Mouse (Mus musculus) neural tube, embryonic 11.5 days (tissue): ENCODE measurements around the gene Macrod2. TPM values are rescaled to one million over a fixed set of nuclear protein-coding genes. Genes with fewer than 3 reads are reported as not detected.

Experiments used
- ATAC-seq: fragments of 200-750 bp; cut with Nextera tagmentation; 2 replicates; pipeline ENCODE4 v1.8.0; 2017; ENCODE audit warnings: moderate number of reproducible peaks, mild to moderate bottlenecking, moderate TSS enrichment, moderate library complexity; ENCODE audit not compliant: insufficient read depth, low FRiP score, low TSS enrichment
- DNase-seq: peaks from one replicate; pipeline ENCODE4 v3.0.0-alpha.2; 2015; ENCODE audit warnings: low spot score
- H3K27ac ChIP-seq: fragments of 300-500 bp; sonication (generic); 2 replicates; pipeline ENCODE4 v1.5.1; 2014; ENCODE audit warnings: low read depth, mild to moderate bottlenecking, low read length
- H3K27me3 ChIP-seq: fragments of 300-500 bp; sonication (generic); 2 replicates; pipeline ENCODE4 v1.6.1; 2014; ENCODE audit warnings: mild to moderate bottlenecking, low read length, mixed read lengths; ENCODE audit not compliant: control insufficient read depth, insufficient read depth
- H3K36me3 ChIP-seq: fragments of 300-500 bp; sonication (generic); 2 replicates; pipeline ENCODE4 v1.6.1; 2014; ENCODE audit warnings: mild to moderate bottlenecking, low read length, moderate library complexity, mixed read lengths; ENCODE audit not compliant: control insufficient read depth, insufficient read depth
- H3K4me1 ChIP-seq: fragments of 300-500 bp; sonication (generic); 2 replicates; pipeline ENCODE4 v1.6.1; 2014; ENCODE audit warnings: low read length, mixed read lengths; ENCODE audit not compliant: control insufficient read depth, insufficient read depth
- H3K4me2 ChIP-seq: fragments of 300-500 bp; sonication (generic); 2 replicates; pipeline ENCODE4 v1.6.1; 2014; ENCODE audit warnings: low read depth, mild to moderate bottlenecking, moderate library complexity
- H3K4me3 ChIP-seq: fragments of 300-500 bp; sonication (generic); 2 replicates; pipeline ENCODE4 v1.5.1; 2014; ENCODE audit warnings: low read depth, low read length
- H3K9ac ChIP-seq: fragments of 300-500 bp; sonication (generic); 2 replicates; pipeline ENCODE4 v1.6.1; 2014; ENCODE audit warnings: mild to moderate bottlenecking, low read length
- H3K9me3 ChIP-seq: fragments of 300-500 bp; sonication (generic); 2 replicates; pipeline ENCODE4 v1.6.1; 2016; ENCODE audit warnings: low read length; ENCODE audit not compliant: control insufficient read depth
- WGBS: fragments of 180-500 bp; shearing (Covaris S2); extraction: QIAGEN DNeasy Blood & Tissue Kit; methylation state at CpG from one replicate; pipeline ENCODE4 v1.1.7; 2014; 5-methylcytosine and 5-hydroxymethylcytosine counted together
- polyA plus RNA-seq: library from polyadenylated mRNA; unstranded; fragments of >200 nt; fragmentation: Nextera tagmentation; extraction: Ambion mirVana; gene quantifications from 2 replicates; pipeline ENCODE4 v1.2.1, GENCODE M21; 2014

Gene Macrod2
- polyA plus RNA-seq, 1 experiment from 2014 or later = 46.0 TPM

- Histone ChIP-seq H3K4me1 (no peaks in the 10 kb centered on the region), H3K36me3 (no peaks in the 10 kb centered on the region), H3K27ac (no peak overlapping the region), H3K4me3 (no peak overlapping the region), H3K4me2 (no peak overlapping the region), H3K27me3 (no peaks in the 10 kb centered on the region), H3K9ac (no peak overlapping the region), H3K9me3 (no peaks in the 10 kb centered on the region)
- ATAC-seq (no peak), DNase-seq (no peak)
- 78% methylated on average over 9 of the region's 9 CpGs for WGBS
Observed at GRCm38 (mm10) chr2:140853538-140853937, 458.4 kb downstream of the Macrod2 start.

GRCm38 (mm10) chr2:140861356-140861755 lies 466.2 kb downstream of the Macrod2 start:
- ATAC-seq (no peak), DNase-seq (no peak)
- H3K4me2 ChIP-seq = no peak overlapping the region
- 55% methylated on average over 1 of the region's 1 CpGs for WGBS
- H3K27ac ChIP-seq = no peak overlapping the region
- H3K9me3 ChIP-seq = no peaks in the 10 kb centered on the region
- H3K27me3 ChIP-seq = no peaks in the 10 kb centered on the region
- no peak overlapping the region for H3K4me3 ChIP-seq
- no peaks in the 10 kb centered on the region for H3K4me1 ChIP-seq
- H3K36me3 ChIP-seq = no peaks in the 10 kb centered on the region
- H3K9ac ChIP-seq = no peak overlapping the region

GRCm38 (mm10) chr2:140862736-140863135 lies 467.6 kb downstream of the Macrod2 start:
- no peak for DNase-seq
- Histone ChIP-seq H3K27me3 (no peaks in the 10 kb centered on the region), H3K4me2 (no peak overlapping the region), H3K27ac (no peak overlapping the region), H3K9ac (no peak overlapping the region), H3K4me3 (no peak overlapping the region), H3K4me1 (no peaks in the 10 kb centered on the region), H3K36me3 (no peaks in the 10 kb centered on the region), H3K9me3 (no peaks in the 10 kb centered on the region)
- ATAC-seq = no peak
- 85% methylated on average over 4 of the region's 4 CpGs for WGBS

GRCm38 (mm10) chr2:140865636-140866035 lies 470.5 kb downstream of the Macrod2 start:
- no peaks in the 10 kb centered on the region for H3K4me1 ChIP-seq
- H3K9ac ChIP-seq = no peak overlapping the region
- 86% methylated on average over 1 of the region's 1 CpGs for WGBS
- ATAC-seq (no peak), DNase-seq (no peak)
- H3K4me2 ChIP-seq = no peak overlapping the region
- H3K27ac ChIP-seq = no peak overlapping the region
- no peaks in the 10 kb centered on the region for H3K36me3 ChIP-seq
- no peak overlapping the region for H3K4me3 ChIP-seq
- H3K27me3 ChIP-seq = no peaks in the 10 kb centered on the region
- H3K9me3 ChIP-seq = no peaks in the 10 kb centered on the region

GRCm38 (mm10) chr2:140867116-140867515 lies 472.0 kb downstream of the Macrod2 start:
- Histone ChIP-seq H3K27me3 (no peaks in the 10 kb centered on the region), H3K9me3 (no peaks in the 10 kb centered on the region), H3K27ac (no peak overlapping the region), H3K4me1 (no peaks in the 10 kb centered on the region), H3K36me3 (no peaks in the 10 kb centered on the region), H3K9ac (no peak overlapping the region), H3K4me3 (no peak overlapping the region), H3K4me2 (no peak overlapping the region)
- WGBS = 90% methylated on average over 5 of the region's 5 CpGs
- DNase-seq = no peak
- no peak for ATAC-seq

GRCm38 (mm10) chr2:140885176-140885575 lies 490.1 kb downstream of the Macrod2 start:
- Histone ChIP-seq H3K27me3 (no peaks in the 10 kb centered on the region), H3K27ac (no peak overlapping the region), H3K36me3 (no peaks in the 10 kb centered on the region), H3K4me2 (no peak overlapping the region), H3K4me3 (no peak overlapping the region), H3K9me3 (no peaks in the 10 kb centered on the region), H3K4me1 (no peaks in the 10 kb centered on the region), H3K9ac (no peak overlapping the region)
- DNase-seq (no peak), ATAC-seq (no peak)

- Histone ChIP-seq H3K4me2 (no peak overlapping the region), H3K27ac (no peak overlapping the region), H3K36me3 (no peaks in the 10 kb centered on the region), H3K4me1 (no peaks in the 10 kb centered on the region), H3K9ac (no peak overlapping the region), H3K27me3 (no peaks in the 10 kb centered on the region), H3K4me3 (no peak overlapping the region), H3K9me3 (no peaks in the 10 kb centered on the region)
- DNase-seq (no peak), ATAC-seq (no peak)
Observed at GRCm38 (mm10) chr2:140890683-140891082, 495.6 kb downstream of the Macrod2 start.

- no peaks in the 10 kb centered on the region for H3K27me3 ChIP-seq
- no peak for ATAC-seq
Observed at GRCm38 (mm10) chr2:140896396-140897082, 501.4 kb downstream of the Macrod2 start.

GRCm38 (mm10) chr2:140898408-140898985 lies 503.4 kb downstream of the Macrod2 start:
- Histone ChIP-seq H3K9me3 (no peaks in the 10 kb centered on the region), H3K4me3 (no peak overlapping the region), H3K27ac (no peak overlapping the region), H3K4me1 (no peaks in the 10 kb centered on the region), H3K27me3 (no peaks in the 10 kb centered on the region), H3K4me2 (no peak overlapping the region), H3K36me3 (no peaks in the 10 kb centered on the region), H3K9ac (no peak overlapping the region)
- ATAC-seq = no peak
- no peak for DNase-seq
- 69% methylated on average over 7 of the region's 7 CpGs for WGBS

More at GRCm38 (mm10) chr2:140896396-140897082, 501.4 kb downstream of the Macrod2 start:
- no peaks in the 10 kb centered on the region for H3K4me1 ChIP-seq
- no peak for DNase-seq
- 86% methylated on average over 3 of the region's 3 CpGs for WGBS
- no peak overlapping the region for H3K4me3 ChIP-seq
- no peak overlapping the region for H3K27ac ChIP-seq
- no peaks in the 10 kb centered on the region for H3K9me3 ChIP-seq
- no peak overlapping the region for H3K4me2 ChIP-seq
- no peaks in the 10 kb centered on the region for H3K36me3 ChIP-seq
- no peak overlapping the region for H3K9ac ChIP-seq
